Mouse (Mus musculus): Measurements from ENCODE around the gene Nptn. TPM values are rescaled to one million over a fixed set of nuclear protein-coding genes. Genes with fewer than 3 reads are reported as not detected.

The Nptn gene
- polyA plus RNA-seq, 1 experiment from 2014 or later: 161 TPM

DNA sequence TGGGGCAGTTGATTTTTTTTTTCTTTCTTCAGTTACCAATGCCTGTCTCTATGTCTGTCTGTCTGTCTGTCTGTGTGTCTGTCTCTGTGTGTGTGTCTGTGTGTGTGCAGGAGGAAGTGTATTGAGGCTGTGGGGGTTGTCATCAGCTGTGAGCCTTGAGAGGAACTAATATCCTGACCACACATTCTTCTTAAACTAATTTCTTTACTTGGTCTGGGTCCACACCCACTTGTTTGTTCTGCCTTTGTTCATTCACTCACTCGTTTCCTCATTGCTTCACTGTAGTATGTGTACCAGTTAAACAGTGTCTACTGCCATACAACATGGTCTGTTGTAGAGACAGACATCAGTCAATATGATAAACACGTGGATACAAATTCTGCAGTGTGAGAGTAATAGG is 45.2 kb downstream of the Nptn start:
- 77% methylated on average over 2 of the region's 2 CpGs for WGBS
- H3K4me3 ChIP-seq: no peak overlapping the region
- no peak overlapping the region for H3K27ac ChIP-seq (replicated peaks)
- H3K27me3 ChIP-seq: no peaks in the 10 kb centered on the region
- peaks cover 28% of the 10 kb centered on the region for H3K36me3 ChIP-seq
- no peak overlapping the region for H3K4me2 ChIP-seq
- no peak for ATAC-seq (ENCODE audit: low read depth)
- H3K9me3 ChIP-seq: no peaks in the 10 kb centered on the region
- no peaks in the 10 kb centered on the region for H3K4me1 ChIP-seq (replicated peaks)
- H3K9ac ChIP-seq: no peak overlapping the region

DNA sequence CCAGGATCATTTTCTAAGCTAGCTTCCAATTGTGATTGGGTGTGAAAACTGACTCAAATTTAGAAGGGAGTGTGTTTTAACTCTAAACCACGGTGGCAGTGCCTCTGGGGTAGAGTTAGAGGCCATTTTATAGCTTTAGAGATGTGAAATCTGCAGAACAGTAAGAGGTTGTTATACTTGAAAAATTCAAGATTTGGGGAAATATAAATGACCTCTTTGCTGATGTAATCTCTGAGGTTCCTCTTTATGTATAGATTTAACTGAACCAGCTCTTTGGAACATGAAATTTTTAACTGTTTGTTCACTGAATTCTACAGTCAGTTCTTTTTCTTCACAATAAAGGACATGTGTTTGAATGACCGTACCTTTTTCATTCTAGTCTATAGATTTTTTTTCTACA is 48.4 kb downstream of the Nptn start:
- H3K4me2 ChIP-seq: no peak overlapping the region
- H3K9ac ChIP-seq: no peak overlapping the region
- 75% methylated on average over 2 of the region's 2 CpGs for WGBS
- no peaks in the 10 kb centered on the region for H3K27me3 ChIP-seq
- peaks cover 48% of the 10 kb centered on the region for H3K36me3 ChIP-seq
- no peaks in the 10 kb centered on the region for H3K9me3 ChIP-seq
- H3K4me3 ChIP-seq: no peak overlapping the region
- ATAC-seq (ENCODE audit: low read depth): no peak
- H3K27ac ChIP-seq (replicated peaks): no peak overlapping the region
- no peaks in the 10 kb centered on the region for H3K4me1 ChIP-seq (replicated peaks)

DNA sequence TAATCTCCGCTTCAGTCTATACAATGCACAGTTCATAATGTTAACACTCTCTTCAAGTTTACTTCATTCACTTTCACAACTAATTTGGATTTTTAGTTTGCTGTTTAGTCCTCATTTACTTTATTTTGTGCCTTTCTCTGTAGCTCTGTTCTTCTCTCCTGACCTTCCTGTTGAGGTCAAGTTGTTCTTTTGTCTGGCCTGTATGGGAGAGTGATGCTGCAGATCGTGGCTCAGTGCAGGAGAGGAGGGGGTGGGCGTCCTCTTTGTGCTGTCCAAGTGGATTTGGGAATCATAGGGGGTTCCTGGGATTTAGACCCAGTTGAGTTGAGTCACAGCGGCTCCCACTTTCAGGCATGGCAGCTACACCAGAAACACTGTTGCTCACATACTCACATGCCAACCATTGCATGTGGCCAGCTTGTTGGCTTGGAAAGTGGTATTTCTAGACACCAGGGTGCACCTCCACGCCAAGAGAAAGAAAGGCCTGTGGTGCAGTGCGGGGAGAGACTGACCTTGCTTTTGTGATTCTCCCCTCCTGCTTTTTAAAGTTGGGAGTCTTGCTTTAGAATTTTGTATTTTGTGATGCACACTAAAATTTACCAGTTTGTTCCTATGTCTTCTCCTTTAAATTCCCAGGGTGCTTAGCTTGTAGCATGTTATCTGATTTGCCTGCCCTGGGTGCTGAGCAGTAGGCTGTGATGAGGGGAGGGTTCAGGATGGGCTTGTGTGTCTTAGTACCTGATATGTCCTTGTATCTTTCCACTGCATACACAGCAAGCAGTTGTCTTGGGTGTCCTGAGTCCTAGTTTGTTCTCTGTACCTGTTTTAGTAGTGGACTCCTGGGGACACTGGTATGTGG is 66.6 kb downstream of the Nptn start:
- ATAC-seq (ENCODE audit: low read depth): no peak
- peaks cover 27% of the 10 kb centered on the region for H3K36me3 ChIP-seq
- no peak overlapping the region for H3K4me2 ChIP-seq
- no peak overlapping the region for H3K27ac ChIP-seq (replicated peaks)
- no peak overlapping the region for H3K9ac ChIP-seq
- H3K4me1 ChIP-seq (replicated peaks): no peaks in the 10 kb centered on the region; the same call in 1 of the 2 replicates
- WGBS: 67% methylated on average over 6 of the region's 6 CpGs
- H3K27me3 ChIP-seq: no peaks in the 10 kb centered on the region
- no peak overlapping the region for H3K4me3 ChIP-seq
- no peaks in the 10 kb centered on the region for H3K9me3 ChIP-seq

DNA sequence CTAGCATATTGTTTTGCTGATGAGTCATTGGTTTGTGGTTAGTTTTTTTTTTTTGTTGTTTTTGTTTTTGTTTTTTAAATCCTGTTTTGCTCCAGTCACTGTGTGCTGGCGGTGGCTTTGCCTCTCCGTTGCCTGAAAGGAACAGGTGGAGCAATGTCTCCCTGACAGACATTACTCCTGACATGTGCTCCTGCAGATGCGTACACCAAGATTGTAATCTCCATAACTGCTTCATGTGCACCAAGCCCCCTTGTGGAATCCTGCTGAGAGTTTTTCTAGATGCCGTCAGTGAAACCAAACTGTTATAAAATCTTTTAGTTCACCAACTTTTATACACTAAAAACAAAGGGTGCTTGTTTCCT is 67.2 kb downstream of the Nptn start:
- H3K36me3 ChIP-seq: peaks cover 21% of the 10 kb centered on the region
- H3K4me3 ChIP-seq: no peak overlapping the region
- H3K9ac ChIP-seq: no peak overlapping the region
- no peak for ATAC-seq (ENCODE audit: low read depth)
- H3K4me2 ChIP-seq: no peak overlapping the region
- 69% methylated on average over 4 of the region's 4 CpGs for WGBS
- H3K27me3 ChIP-seq: no peaks in the 10 kb centered on the region
- H3K27ac ChIP-seq (replicated peaks): no peak overlapping the region
- no peaks in the 10 kb centered on the region for H3K9me3 ChIP-seq
- H3K4me1 ChIP-seq (replicated peaks): no peaks in the 10 kb centered on the region; the same call in 1 of the 2 replicates

DNA sequence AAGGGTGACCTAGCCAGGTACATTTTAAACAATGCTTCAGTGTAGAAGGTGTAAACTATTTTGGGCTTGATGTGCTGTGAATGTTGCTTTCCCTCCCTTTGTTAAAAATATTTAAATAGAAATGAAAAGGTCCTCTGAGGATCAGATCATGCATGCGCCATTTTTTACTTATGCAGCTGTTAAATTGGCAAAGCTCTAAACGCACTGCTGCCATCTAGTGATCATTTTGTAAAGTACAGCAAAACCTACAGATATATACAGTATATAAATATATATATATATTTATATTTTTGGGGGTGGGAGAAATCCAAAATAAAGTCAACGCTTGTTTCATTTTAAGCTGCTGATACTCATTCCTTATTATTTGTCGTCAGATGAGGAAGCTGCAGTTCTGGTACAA is 70.0 kb downstream of the Nptn start:
- Histone ChIP-seq H3K9ac (no peak overlapping the region), H3K4me3 (no peak overlapping the region), H3K4me1 (replicated peaks) (no peaks in the 10 kb centered on the region; the same call in 1 of the 2 replicates), H3K9me3 (no peaks in the 10 kb centered on the region), H3K36me3 (peaks cover 12% of the 10 kb centered on the region; the same call in 1 of the 2 replicates), H3K27ac (replicated peaks) (no peak overlapping the region), H3K27me3 (no peaks in the 10 kb centered on the region), H3K4me2 (no peak overlapping the region)
- no peak for ATAC-seq (ENCODE audit: low read depth)
- WGBS: 56% methylated on average over 4 of the region's 4 CpGs

DNA sequence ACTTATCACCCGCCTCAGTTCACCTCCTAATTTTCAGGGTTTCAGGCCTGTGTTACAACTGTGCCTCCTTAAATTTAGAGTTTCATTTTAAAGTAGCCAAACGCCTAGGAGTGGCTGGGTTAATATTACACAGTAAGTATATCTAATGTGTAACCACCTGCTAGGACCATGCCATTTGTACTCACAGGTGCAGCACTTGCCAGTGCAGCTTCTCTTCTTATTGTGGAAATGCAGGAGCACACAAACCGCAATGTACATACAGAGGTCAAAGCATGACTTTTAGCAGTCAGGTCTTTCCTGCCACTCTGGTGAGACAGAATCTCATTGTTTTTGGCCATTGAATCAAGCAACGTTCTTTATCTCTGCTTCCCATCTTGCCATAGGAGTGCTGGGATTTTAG is 72.5 kb downstream of the Nptn start:
- H3K4me2 ChIP-seq: no peak overlapping the region
- H3K27ac ChIP-seq (replicated peaks): no peak overlapping the region
- H3K36me3 ChIP-seq: peaks cover 24% of the 10 kb centered on the region
- no peaks in the 10 kb centered on the region for H3K27me3 ChIP-seq
- 82% methylated on average over 4 of the region's 4 CpGs for WGBS
- ATAC-seq (ENCODE audit: low read depth): no peak
- no peak overlapping the region for H3K4me3 ChIP-seq
- H3K9me3 ChIP-seq: no peaks in the 10 kb centered on the region
- H3K9ac ChIP-seq: no peak overlapping the region
- no peaks in the 10 kb centered on the region for H3K4me1 ChIP-seq (replicated peaks)

DNA sequence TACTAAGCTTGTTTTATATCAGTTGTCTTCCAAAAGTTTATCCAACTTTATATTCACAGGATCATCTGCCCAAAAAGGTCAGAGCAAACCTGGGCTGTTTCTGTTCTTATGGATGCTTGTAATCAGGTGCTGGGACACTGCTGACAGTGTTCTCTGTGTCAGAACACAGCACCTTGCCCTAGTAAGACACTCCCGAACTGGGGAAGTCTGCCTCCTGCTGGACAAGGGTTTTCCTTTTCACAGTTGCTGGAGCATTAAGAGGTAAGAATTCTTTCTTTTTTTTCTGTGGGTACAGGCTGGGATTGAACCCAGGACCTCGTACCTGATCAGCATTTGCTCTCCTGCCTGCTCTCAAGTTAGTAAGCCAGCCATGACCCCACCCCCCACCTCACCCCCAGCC is 74.4 kb downstream of the Nptn start:
- Histone ChIP-seq H3K4me3 (no peak overlapping the region), H3K27me3 (no peaks in the 10 kb centered on the region), H3K4me2 (no peak overlapping the region), H3K4me1 (replicated peaks) (no peaks in the 10 kb centered on the region), H3K36me3 (peaks cover 31% of the 10 kb centered on the region), H3K9ac (no peak overlapping the region), H3K9me3 (no peaks in the 10 kb centered on the region), H3K27ac (replicated peaks) (no peak overlapping the region)
- WGBS: 63% methylated on average over 2 of the region's 2 CpGs
- ATAC-seq (ENCODE audit: low read depth): no peak

DNA sequence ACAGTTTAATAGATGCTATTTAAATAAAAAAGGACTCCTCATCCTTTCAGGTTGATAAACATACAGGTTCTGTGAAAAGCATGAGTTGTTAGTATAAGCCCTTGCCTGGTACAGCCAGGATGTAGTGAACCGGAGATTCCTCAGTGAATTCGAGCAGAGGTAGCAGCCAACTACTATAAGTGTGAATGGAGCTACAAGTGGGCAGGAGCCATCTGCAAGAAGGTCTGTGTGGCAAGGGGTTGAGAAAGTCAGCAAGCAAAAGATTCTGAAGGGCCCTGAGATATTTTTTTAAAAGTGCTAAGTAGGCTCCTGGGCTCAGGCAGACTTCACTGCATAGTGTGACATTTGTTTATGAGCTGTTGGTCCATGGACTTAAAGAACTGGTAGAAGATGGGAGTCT is 74.8 kb downstream of the Nptn start:
- Histone ChIP-seq H3K36me3 (peaks cover 33% of the 10 kb centered on the region), H3K9ac (no peak overlapping the region), H3K4me3 (no peak overlapping the region), H3K4me2 (no peak overlapping the region), H3K9me3 (no peaks in the 10 kb centered on the region), H3K27me3 (no peaks in the 10 kb centered on the region), H3K4me1 (replicated peaks) (no peaks in the 10 kb centered on the region), H3K27ac (replicated peaks) (no peak overlapping the region)
- 99% methylated on average over 2 of the region's 2 CpGs for WGBS
- no peak for ATAC-seq (ENCODE audit: low read depth)

DNA sequence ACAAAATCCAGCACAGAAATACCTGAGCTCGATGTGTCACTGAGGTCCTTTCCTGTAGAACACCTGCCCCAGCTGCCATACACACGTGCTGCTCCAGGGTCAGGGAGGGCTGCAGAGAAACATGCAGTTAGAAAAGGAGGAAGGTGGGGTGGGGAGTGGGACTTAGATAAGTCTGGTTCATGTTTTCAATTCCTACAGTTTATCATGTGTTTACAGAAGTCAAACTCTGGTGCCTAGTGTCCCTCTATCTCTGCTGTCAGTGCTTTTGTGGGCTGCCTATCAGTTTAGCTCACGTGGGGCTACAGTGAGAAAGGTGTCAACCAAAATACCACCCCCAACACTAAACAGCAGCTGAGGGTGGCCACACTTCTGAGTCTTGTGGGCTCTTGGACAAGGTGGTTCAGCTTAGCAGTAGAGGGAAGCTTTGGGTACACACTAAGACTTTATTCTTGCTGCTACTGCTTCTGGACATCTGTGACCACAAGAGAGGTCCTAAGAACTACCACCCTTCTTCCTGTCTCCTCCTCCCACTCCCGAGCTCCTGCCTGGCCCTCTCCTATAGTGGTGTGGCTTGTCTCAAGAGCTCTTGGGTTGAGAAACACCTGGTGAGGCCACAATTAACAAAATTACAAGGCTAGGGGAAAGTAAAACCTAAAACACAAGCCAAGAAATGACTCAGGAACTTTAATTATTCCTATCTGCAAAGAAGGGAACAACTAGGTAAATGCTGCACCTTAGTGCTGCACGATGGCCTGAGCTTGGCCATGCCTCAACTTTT is 75.9 kb downstream of the Nptn start:
- no peaks in the 10 kb centered on the region for H3K9me3 ChIP-seq
- no peaks in the 10 kb centered on the region for H3K4me1 ChIP-seq (replicated peaks)
- ATAC-seq (ENCODE audit: low read depth): no peak
- H3K4me2 ChIP-seq: no peak overlapping the region
- no peak overlapping the region for H3K4me3 ChIP-seq
- peaks cover 44% of the 10 kb centered on the region for H3K36me3 ChIP-seq
- H3K27me3 ChIP-seq: no peaks in the 10 kb centered on the region
- 93% methylated on average over 5 of the region's 5 CpGs for WGBS
- no peak overlapping the region for H3K9ac ChIP-seq
- no peak overlapping the region for H3K27ac ChIP-seq (replicated peaks)

DNA sequence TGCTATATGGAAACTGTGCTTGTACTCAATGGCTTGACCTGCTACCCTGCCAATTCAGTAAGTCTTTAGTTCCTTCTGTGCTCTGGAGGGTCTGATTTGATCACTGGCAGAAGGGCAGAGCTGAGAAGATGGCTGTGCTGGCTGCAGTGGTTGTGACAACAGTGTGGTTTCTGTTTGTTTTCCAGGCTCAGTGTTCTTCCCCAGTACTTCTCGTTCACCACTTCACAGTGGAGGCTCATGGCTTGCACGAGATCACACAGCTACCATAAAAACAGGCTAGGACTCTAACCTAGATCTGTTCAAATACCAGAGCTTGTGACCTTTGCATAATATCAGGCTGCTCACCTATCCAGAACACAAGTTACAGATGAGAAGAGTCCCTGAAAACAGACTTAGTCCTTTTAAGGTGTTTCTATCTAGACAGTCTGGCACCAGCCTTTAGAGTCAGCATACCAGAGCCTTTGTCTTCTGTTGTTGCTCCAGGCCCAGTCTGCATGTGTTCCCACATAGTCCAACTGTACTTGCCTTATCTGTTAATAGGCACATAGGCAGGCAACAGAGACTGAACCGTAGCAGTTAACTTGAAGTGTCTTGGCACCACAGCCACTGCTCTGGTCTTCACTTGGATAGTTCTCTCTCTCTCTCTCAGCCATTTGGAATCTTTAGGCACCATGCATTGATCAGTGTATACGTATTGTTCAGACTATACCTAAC is 76.7 kb downstream of the Nptn start:
- 93% methylated on average over 4 of the region's 4 CpGs for WGBS

DNA sequence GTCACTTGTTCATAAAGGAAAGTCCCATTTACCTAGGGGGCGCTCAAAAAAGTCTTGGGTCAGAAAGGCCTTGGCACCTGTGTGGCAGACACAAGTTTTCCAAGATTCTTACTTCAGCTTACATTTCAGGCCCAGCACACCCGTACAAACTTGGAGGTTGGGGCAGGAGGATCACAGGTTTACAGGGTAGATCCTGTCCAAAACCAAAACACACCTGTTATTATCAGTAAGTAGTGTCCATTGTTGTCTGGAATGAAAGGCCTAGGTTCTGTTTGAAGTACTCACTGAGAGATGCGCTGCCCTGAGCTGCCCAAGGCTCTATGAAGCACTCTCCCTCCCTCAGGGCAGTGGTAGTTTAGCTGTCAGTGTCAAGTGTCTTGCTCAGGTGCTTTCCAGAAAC is 77.3 kb downstream of the Nptn start:
- no peak overlapping the region for H3K4me3 ChIP-seq
- H3K9me3 ChIP-seq: no peaks in the 10 kb centered on the region
- H3K4me2 ChIP-seq: no peak overlapping the region
- H3K27ac ChIP-seq (replicated peaks): no peak overlapping the region
- H3K27me3 ChIP-seq: no peaks in the 10 kb centered on the region
- 87% methylated on average over 3 of the region's 3 CpGs for WGBS
- no peak overlapping the region for H3K9ac ChIP-seq
- H3K4me1 ChIP-seq (replicated peaks): no peaks in the 10 kb centered on the region
- peaks cover 51% of the 10 kb centered on the region for H3K36me3 ChIP-seq
- no peak for ATAC-seq (ENCODE audit: low read depth)

More for the DNA sequence above, 76.7 kb downstream of the Nptn start:
- no peak overlapping the region for H3K27ac ChIP-seq (replicated peaks)
- peaks cover 48% of the 10 kb centered on the region for H3K36me3 ChIP-seq
- H3K4me2 ChIP-seq: no peak overlapping the region
- ATAC-seq (ENCODE audit: low read depth): no peak
- no peaks in the 10 kb centered on the region for H3K27me3 ChIP-seq
- H3K9me3 ChIP-seq: no peaks in the 10 kb centered on the region
- no peaks in the 10 kb centered on the region for H3K4me1 ChIP-seq (replicated peaks)
- no peak overlapping the region for H3K9ac ChIP-seq
- no peak overlapping the region for H3K4me3 ChIP-seq

DNA sequence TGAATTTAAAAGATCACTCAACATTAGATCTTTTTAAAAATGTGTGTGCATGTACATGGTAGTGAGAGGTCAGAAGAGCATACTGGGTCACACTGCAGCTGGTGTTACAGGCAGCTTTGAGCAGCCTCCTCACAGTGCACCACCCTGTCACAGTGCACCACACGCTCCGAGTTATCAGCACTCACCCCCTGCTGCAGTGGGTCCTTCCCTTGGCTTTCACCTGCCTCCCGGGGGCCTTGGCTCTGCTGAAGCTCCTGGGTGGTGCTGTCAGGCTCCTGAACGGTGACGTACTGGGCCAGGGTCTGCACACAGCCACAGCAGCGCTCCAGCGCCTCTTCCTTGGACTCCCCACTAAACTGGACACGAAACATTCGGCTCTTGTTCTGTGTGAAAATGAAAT is 77.9 kb downstream of the Nptn start:
- 89% methylated on average over 9 of the region's 9 CpGs for WGBS
- Histone ChIP-seq H3K27me3 (no peaks in the 10 kb centered on the region), H3K4me1 (replicated peaks) (no peaks in the 10 kb centered on the region), H3K4me2 (no peak overlapping the region), H3K9me3 (no peaks in the 10 kb centered on the region), H3K9ac (no peak overlapping the region), H3K4me3 (no peak overlapping the region), H3K27ac (replicated peaks) (no peak overlapping the region), H3K36me3 (peaks cover 50% of the 10 kb centered on the region)
- ATAC-seq (ENCODE audit: low read depth): no peak

Measured in neural tube, embryonic 13.5 days (tissue).